Mouse (Mus musculus) heart, adult 2 months (tissue): ENCODE results near the gene Hes7. TPM values are rescaled to one million over a fixed set of nuclear protein-coding genes. Genes with fewer than 3 reads are reported as not detected.
A peak's percentile ranks its signal among the peaks of the same experiment; 100 is the strongest.

Experiments
- DNase-seq, 2 experiments: peaks; one replicate each; pipeline ENCODE4 v3.0.0; 2021
- H3K27ac ChIP-seq: fragments of 200-600 bp; 2 replicates; pipeline ENCODE4 v1.8.1; 2022
- H3K27me3 ChIP-seq: fragments of 200-500 bp; 2 replicates; pipeline ENCODE4 v1.6.1; 2012; ENCODE audit warnings: mild to moderate bottlenecking, low read length, inconsistent platforms, mixed read lengths; ENCODE audit not compliant: control insufficient read depth, insufficient read depth
- H3K36me3 ChIP-seq: fragments of 200-500 bp; 2 replicates; pipeline ENCODE4 v1.6.1; 2012; ENCODE audit warnings: low read length, inconsistent platforms; ENCODE audit not compliant: control insufficient read depth, insufficient read depth
- H3K4me1 ChIP-seq: fragments of 200-500 bp; 2 replicates; pipeline ENCODE4 v1.6.1; 2011; ENCODE audit warnings: low read length; ENCODE audit not compliant: control insufficient read depth, insufficient read depth
- H3K4me3 ChIP-seq: fragments of 200-600 bp; 2 replicates; pipeline ENCODE4 v1.8.1; 2022
- H3K79me2 ChIP-seq: fragments of 200-500 bp; replicated peaks from 2 replicates; pipeline ENCODE4 v1.6.1; 2012; ENCODE audit warnings: mild to moderate bottlenecking, inconsistent platforms, low read length, moderate library complexity, mixed read lengths; ENCODE audit not compliant: control insufficient read depth, insufficient read depth
- H3K9ac ChIP-seq: fragments of 200-500 bp; 2 replicates; pipeline ENCODE4 v1.6.1; 2012; ENCODE audit warnings: low read depth, mild to moderate bottlenecking, control low read depth, inconsistent platforms, low read length, mixed read lengths
- CTCF ChIP-seq: fragments of 200-600 bp; IDR thresholded peaks from 2 replicates; pipeline ENCODE4 v1.8.1; 2022; ENCODE audit warnings: antibody characterized with exemption, mild to moderate bottlenecking, moderate library complexity
- EP300 ChIP-seq: fragments of 200-500 bp; IDR thresholded peaks from 2 replicates; pipeline ENCODE4 v1.6.1; 2011; ENCODE audit warnings: low read depth, low read length, control low read depth; ENCODE audit not compliant: insufficient read depth
- POLR2A ChIP-seq: fragments of 200-500 bp; IDR thresholded peaks from 2 replicates; pipeline ENCODE4 v1.6.1; 2011; ENCODE audit warnings: mild to moderate bottlenecking, low read depth, low read length, control low read depth; ENCODE audit not compliant: insufficient read depth
- WGBS: fragments of 180-500 bp; shearing (Covaris S2); methylation state at CpG from one replicate; pipeline ENCODE4 v1.1.7; 2018; 5-methylcytosine and 5-hydroxymethylcytosine counted together
- intact Hi-C: fragments of 180-260 bp; cut with DNase I; formaldehyde crosslinking; loops from one replicate; pipeline ENCODE4 v1.15.1; 2025
- polyA plus RNA-seq: library from polyadenylated mRNA; depleted of rRNA; stranded (reverse); fragments of >200 nt; gene quantifications from 2 replicates; pipeline ENCODE4 v1.2.3, GENCODE M21; 2012; rRNA removed
- total RNA-seq, 2 experiments: library from RNA; stranded (reverse); gene quantifications; 2 replicates each; pipeline ENCODE4 v1.2.3; 2021

Gene Hes7
- total and polyA plus RNA-seq, 3 experiments = 0.10 to 0.11 TPM; not detected in 1

DNA sequence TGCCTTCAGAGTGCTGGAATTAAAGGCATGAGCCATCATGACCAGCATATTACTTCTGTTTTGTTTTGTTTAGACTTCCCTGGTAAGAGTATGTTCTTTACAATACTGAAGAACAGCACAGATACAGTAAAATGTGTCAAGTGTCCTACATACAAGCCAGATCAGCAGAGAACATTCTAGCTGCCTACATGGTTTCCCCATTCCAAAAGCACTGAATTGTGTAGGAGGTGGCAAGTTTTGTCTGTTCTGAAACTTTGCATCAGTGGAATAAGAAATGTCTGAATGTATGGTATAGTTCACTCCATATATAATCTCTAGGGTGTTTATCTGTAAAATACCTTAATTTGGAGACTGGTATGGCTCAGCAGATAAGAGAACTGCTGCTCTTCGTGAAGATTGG, 35.1 kb downstream of the Hes7 start:
- TF ChIP-seq CTCF (no peak), POLR2A (no peak)
- H3K27ac ChIP-seq = no peak overlapping the region
- no peaks in the 10 kb centered on the region for H3K79me2 ChIP-seq
- H3K9ac ChIP-seq = no peak overlapping the region
- no peak for DNase-seq
- peaks cover 11% of the 10 kb centered on the region for H3K27me3 ChIP-seq
- H3K4me3 ChIP-seq = no peak overlapping the region
- intact Hi-C loops = no loop called here
- WGBS = 20% methylated on average over 1 of the region's 1 CpGs
- peaks cover 1% of the 10 kb centered on the region; the same call in 1 of the 2 replicates for H3K4me1 ChIP-seq
- H3K36me3 ChIP-seq = no peaks in the 10 kb centered on the region

DNA sequence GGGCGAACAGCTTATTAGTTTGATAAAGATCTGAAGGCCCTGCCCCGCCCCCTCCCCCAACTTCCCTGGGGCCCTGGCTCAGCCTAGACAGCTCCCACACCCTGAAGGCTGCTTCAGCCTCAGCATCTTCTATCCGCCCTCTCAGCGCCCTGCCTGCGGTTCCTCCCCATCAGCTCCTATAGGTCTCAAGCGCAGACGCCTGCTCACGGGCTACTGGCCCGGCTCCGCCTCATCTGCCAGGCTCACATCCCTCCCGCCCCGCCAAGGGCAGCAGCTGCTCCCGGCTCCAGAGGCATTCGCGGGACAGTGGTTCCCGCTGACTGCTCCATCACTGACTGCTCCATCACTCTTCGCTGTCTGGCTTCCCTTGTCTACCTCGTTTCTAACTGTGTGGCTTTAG, 36.6 kb downstream of the Hes7 start, which contains the start of gene Alox12b:
Alox12b (plus strand) TSS at position 190 of the 400 bp plus-strand sequence.
- WGBS = 4% methylated on average over 18 of the region's 18 CpGs
- no peak for DNase-seq
- H3K4me1 ChIP-seq = no peaks in the 10 kb centered on the region
- TF ChIP-seq POLR2A = no peak
- TF ChIP-seq EP300 = no peak
- no peak for TF ChIP-seq CTCF
- H3K36me3 ChIP-seq = no peaks in the 10 kb centered on the region
- intact Hi-C loops = no loop called here
- H3K79me2 ChIP-seq = no peaks in the 10 kb centered on the region
- no peak within 1 kb of the TSS for H3K9ac ChIP-seq
- H3K27me3 ChIP-seq = peaks cover 11% of the 10 kb centered on the region
- H3K27ac ChIP-seq = no peak within 1 kb of the TSS
- H3K4me3 ChIP-seq = no peak within 1 kb of the TSS

GRCm38 (mm10) chr11:69169313-69169712, 49.1 kb downstream of the Hes7 start:
- Histone ChIP-seq H3K4me3 (no peak overlapping the region), H3K27ac (no peak overlapping the region), H3K79me2 (no peaks in the 10 kb centered on the region), H3K27me3 (no peaks in the 10 kb centered on the region; the same call in 1 of the 2 replicates), H3K36me3 (no peaks in the 10 kb centered on the region), H3K4me1 (no peaks in the 10 kb centered on the region), H3K9ac (no peak overlapping the region)
- TF ChIP-seq CTCF (no peak), EP300 (no peak), POLR2A (no peak)
- peak in 1 of 2 experiments; percentile 1 for DNase-seq
- intact Hi-C loops = no loop called here
- WGBS = 62% methylated on average over 12 of the region's 12 CpGs

DNA sequence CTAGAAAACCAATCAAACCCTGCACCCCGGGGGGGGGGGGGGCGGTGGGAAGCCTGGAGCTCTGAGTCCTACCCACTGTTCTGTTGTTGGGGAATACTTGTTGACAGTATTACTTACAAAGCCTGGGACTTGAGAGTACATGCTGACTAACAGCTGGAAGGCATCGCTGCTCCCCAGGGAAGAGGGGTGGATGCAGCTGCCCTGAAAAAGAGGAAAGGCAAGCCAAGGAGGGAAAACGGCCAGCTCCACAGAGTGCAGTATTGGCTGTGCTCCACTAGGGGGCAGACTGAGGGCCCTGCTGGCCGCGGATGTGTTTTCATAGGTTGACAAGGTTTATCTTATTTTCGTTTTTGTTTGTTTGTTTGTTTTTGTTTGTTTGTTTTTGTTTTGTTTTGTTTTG, 51.4 kb downstream of the Hes7 start:
- Histone ChIP-seq H3K27ac (no peak overlapping the region), H3K27me3 (no peaks in the 10 kb centered on the region), H3K4me3 (no peak overlapping the region), H3K79me2 (no peaks in the 10 kb centered on the region), H3K4me1 (no peaks in the 10 kb centered on the region), H3K9ac (no peak overlapping the region), H3K36me3 (no peaks in the 10 kb centered on the region)
- 22% methylated on average over 7 of the region's 7 CpGs for WGBS
- peak; percentile 83 for DNase-seq
- TF ChIP-seq EP300 (peak; percentile 61; the same call in 1 of the 2 replicates), POLR2A (no peak), CTCF (peak; percentile 95)
- intact Hi-C loops = no loop called here

DNA sequence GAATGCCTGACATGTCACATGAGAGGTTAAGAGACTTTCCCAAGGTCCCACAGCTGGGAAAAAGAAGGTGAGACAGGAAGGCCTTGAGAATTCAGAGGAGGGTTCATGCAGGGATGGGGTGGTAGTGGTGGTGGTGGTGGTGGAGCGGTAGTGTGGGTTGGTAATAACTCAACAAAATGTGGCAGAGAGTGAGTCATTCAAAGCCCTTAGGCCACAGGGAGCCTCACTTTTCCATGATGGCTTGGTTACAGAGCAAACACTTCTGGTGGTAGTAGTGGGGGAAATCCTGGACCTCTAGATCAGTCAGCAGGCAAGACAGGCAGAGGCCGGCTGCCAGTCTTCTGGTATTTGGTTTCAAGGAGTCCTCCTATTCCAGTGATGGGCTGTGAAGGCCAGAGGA, 52.4 kb downstream of the Hes7 start:
- 100% methylated on average over 2 of the region's 2 CpGs for WGBS
- H3K36me3 ChIP-seq = no peaks in the 10 kb centered on the region
- H3K79me2 ChIP-seq = no peaks in the 10 kb centered on the region
- no peak overlapping the region for H3K27ac ChIP-seq
- TF ChIP-seq CTCF (no peak), POLR2A (no peak), EP300 (no peak)
- H3K9ac ChIP-seq = no peak overlapping the region
- H3K4me3 ChIP-seq = no peak overlapping the region
- DNase-seq = peak in 1 of 2 experiments; percentile 9
- no peaks in the 10 kb centered on the region for H3K27me3 ChIP-seq
- intact Hi-C loops = no loop called here
- no peaks in the 10 kb centered on the region for H3K4me1 ChIP-seq

Other genes with a start within 250 kb of the Hes7 start
- 10 to 100 TPM; 60.4 to 63.7 TPM for gene Ndel1, start 248.5 kb upstream of the Hes7 start, total RNA-seq
- gene Ndel1, start 248.5 kb upstream of the Hes7 start, polyA plus RNA-seq = 45.5 and 64.1 TPM in 2 replicates
- gene Rnf222, start 231.9 kb upstream of the Hes7 start, total RNA-seq = under 1 TPM; 0.07 to 0.13 TPM
- 0.12 TPM in 2 replicates for gene Rnf222, start 231.9 kb upstream of the Hes7 start, polyA plus RNA-seq
- 100 to 1,000 TPM; 648 to 707 TPM for gene Rpl26, start 218.8 kb upstream of the Hes7 start, total RNA-seq
- 494 and 639 TPM in 2 replicates for gene Rpl26, start 218.8 kb upstream of the Hes7 start, polyA plus RNA-seq
- gene Odf4, start 193.3 kb upstream of the Hes7 start, total RNA-seq = not detected
- gene Odf4, start 193.3 kb upstream of the Hes7 start, polyA plus RNA-seq = 0.25 and 0.41 TPM in 2 replicates
- 10 to 100 TPM; 27.8 to 28.5 TPM for gene Arhgef15, start 162.9 kb upstream of the Hes7 start, total RNA-seq
- gene Arhgef15, start 162.9 kb upstream of the Hes7 start, polyA plus RNA-seq = 52.9 and 77.3 TPM in 2 replicates
- gene Slc25a35, start 152.3 kb upstream of the Hes7 start, total RNA-seq = 1 to 10 TPM; 4.2 to 5.3 TPM
- 21.6 and 24.2 TPM in 2 replicates for gene Slc25a35, start 152.3 kb upstream of the Hes7 start, polyA plus RNA-seq
- 100 to 1,000 TPM in 1 of 2 experiments, 10 to 100 TPM in 1; 80.7 to 100 TPM for gene Rangrf, start 145.2 kb upstream of the Hes7 start, total RNA-seq
- gene Rangrf, start 145.2 kb upstream of the Hes7 start, polyA plus RNA-seq = 145 and 169 TPM in 2 replicates
- gene Pfas, start 111.9 kb upstream of the Hes7 start, total RNA-seq = 1 to 10 TPM; 5.9 to 6.4 TPM
- gene Pfas, start 111.9 kb upstream of the Hes7 start, polyA plus RNA-seq = 8.5 and 11.5 TPM in 2 replicates
- 10 to 100 TPM; 10.7 to 15.7 TPM for gene Ctc1, start 104.5 kb upstream of the Hes7 start, total RNA-seq
- 21.5 and 26.8 TPM in 2 replicates for gene Ctc1, start 104.5 kb upstream of the Hes7 start, polyA plus RNA-seq
- gene Aurkb, start 74.8 kb upstream of the Hes7 start, total RNA-seq = under 1 TPM; 0.21 to 0.59 TPM
- gene Aurkb, start 74.8 kb upstream of the Hes7 start, polyA plus RNA-seq = 0.61 and 1.1 TPM in 2 replicates
- gene Borcs6, start 60.7 kb upstream of the Hes7 start, total RNA-seq = 10 to 100 TPM; 15.3 to 17.8 TPM
- gene Borcs6, start 60.7 kb upstream of the Hes7 start, polyA plus RNA-seq = 13.0 and 14.2 TPM in 2 replicates
- 1 to 10 TPM; 5.6 to 6.6 TPM for gene Tmem107, start 49.6 kb upstream of the Hes7 start, total RNA-seq
- gene Tmem107, start 49.6 kb upstream of the Hes7 start, polyA plus RNA-seq = 15.9 and 26.1 TPM in 2 replicates
- 10 to 100 TPM; 63.4 to 70.8 TPM for gene Vamp2, start 31.9 kb upstream of the Hes7 start, total RNA-seq
- gene Vamp2, start 31.9 kb upstream of the Hes7 start, polyA plus RNA-seq = 83.0 and 90.0 TPM in 2 replicates
- 10 to 100 TPM; 44.4 to 79.8 TPM for gene Per1, start 25.2 kb upstream of the Hes7 start, total RNA-seq
- gene Per1, start 25.2 kb upstream of the Hes7 start, polyA plus RNA-seq = 18.0 and 36.4 TPM in 2 replicates
- under 1 TPM; 0.21 to 0.23 TPM for gene 9130213A22Rik, start 2.2 kb downstream of the Hes7 start, total RNA-seq
- 0.82 and 1.00 TPM in 2 replicates for gene 9130213A22Rik, start 2.2 kb downstream of the Hes7 start, polyA plus RNA-seq
- gene Aloxe3, start 5.5 kb downstream of the Hes7 start, total RNA-seq = under 1 TPM; 0.05 to 0.07 TPM
- gene Aloxe3, start 5.5 kb downstream of the Hes7 start, polyA plus RNA-seq = 0.16 TPM in 1 of 2 replicates, not detected in the other
- gene Alox12b, start 36.6 kb downstream of the Hes7 start, total RNA-seq = not detected
- 0.04 TPM in 1 of 2 replicates, not detected in the other for gene Alox12b, start 36.6 kb downstream of the Hes7 start, polyA plus RNA-seq
- gene Alox8, start 77.4 kb downstream of the Hes7 start, total RNA-seq = 1 to 10 TPM in 1 of 2 experiments, under 1 TPM in 1; 0.84 to 1.6 TPM
- gene Alox8, start 77.4 kb downstream of the Hes7 start, polyA plus RNA-seq = 0.68 TPM in 1 of 2 replicates, not detected in the other
- gene Gucy2e, start 116.6 kb downstream of the Hes7 start, total RNA-seq = 1 to 10 TPM; 1.6 to 1.8 TPM
- 0.06 TPM in 2 replicates for gene Gucy2e, start 116.6 kb downstream of the Hes7 start, polyA plus RNA-seq
- 1 to 10 TPM; 2.3 to 2.5 TPM for gene Cntrob, start 203.4 kb downstream of the Hes7 start, total RNA-seq
- 3.0 and 4.0 TPM in 2 replicates for gene Cntrob, start 203.4 kb downstream of the Hes7 start, polyA plus RNA-seq
- 10 to 100 TPM; 45.5 to 48.0 TPM for gene Trappc1, start 203.6 kb downstream of the Hes7 start, total RNA-seq
- 46.6 and 84.3 TPM in 2 replicates for gene Trappc1, start 203.6 kb downstream of the Hes7 start, polyA plus RNA-seq
- under 1 TPM; 0.11 to 0.23 TPM for gene Kcnab3, start 205.9 kb downstream of the Hes7 start, total RNA-seq
- gene Kcnab3, start 205.9 kb downstream of the Hes7 start, polyA plus RNA-seq = 0.53 and 0.61 TPM in 2 replicates
- gene Rnf227, start 220.1 kb downstream of the Hes7 start, total RNA-seq = under 1 TPM; 0.31 to 0.36 TPM
- 0.51 and 0.82 TPM in 2 replicates for gene Rnf227, start 220.1 kb downstream of the Hes7 start, polyA plus RNA-seq
- 10 to 100 TPM; 18.3 to 20.2 TPM for gene Chd3, start 249.0 kb downstream of the Hes7 start, total RNA-seq
- 20.3 and 22.2 TPM in 2 replicates for gene Chd3, start 249.0 kb downstream of the Hes7 start, polyA plus RNA-seq